Mouse (Mus musculus): ENCODE measurements at regions not wholly inside any gene's neighbourhood (a gene's known extent, or its start where the extent isn't known, plus 50 kb on each side); places are given as distances from the start of the nearest gene placed in this dataset.

DNA sequence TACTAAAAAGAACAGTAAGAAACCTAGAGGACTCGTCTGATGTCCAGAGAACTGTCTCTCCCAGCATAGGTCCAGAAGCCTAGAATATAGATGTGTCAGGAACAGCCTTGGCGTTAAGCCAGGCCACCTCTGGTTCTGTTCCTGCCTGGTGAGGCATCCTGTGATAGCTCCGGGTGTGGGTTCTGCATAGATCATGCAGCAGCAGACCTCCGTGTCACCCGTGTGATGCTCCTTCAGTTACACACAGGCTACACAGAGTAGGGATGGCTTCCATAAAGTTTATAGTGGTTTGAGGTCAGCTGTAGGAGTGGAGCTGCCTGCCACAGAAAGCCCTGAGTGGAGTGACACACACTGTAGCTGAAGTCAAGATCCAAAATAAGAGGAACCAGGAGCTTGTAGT, 163.6 kb upstream of the Stt3b start:
- TF ChIP-seq POLR2A (IDR thresholded peaks at IDR 0.05; ENCODE audit: low read depth, low read length) (no peak), CTCF (IDR thresholded peaks at IDR 0.05; ENCODE audit: borderline replicate concordance, insufficient read depth, low read length) (no peak)

Measured in embryonic fibroblast, embryonic 13.5 days (primary cell).